Mouse (Mus musculus) thymus, postnatal 25 days (tissue): ENCODE results near the gene Cgrrf1.
"Not testable (repeated sequence)": the region's sequence is repeated elsewhere in the genome, so short reads cannot be mapped to it uniquely, and the experiment has no call there.

Experiments used
- DNase-seq: peaks from one replicate; pipeline ENCODE4 v3.0.0; 2022

The Cgrrf1 gene

GRCm38 (mm10) chr14:46831837-46832333 is at the start of gene Cgrrf1:
Cgrrf1 (plus strand) TSS chr14:46832125.
- peak; percentile 85 for DNase-seq

- no peak for DNase-seq
Measured at GRCm38 (mm10) chr14:46782187-46782828, 49.6 kb upstream of the Cgrrf1 start.

- DNase-seq = no peak
Measured at GRCm38 (mm10) chr14:46783327-46783926, 48.5 kb upstream of the Cgrrf1 start.

GRCm38 (mm10) chr14:46785247-46785646 is 46.7 kb upstream of the Cgrrf1 start:
- no peak for DNase-seq

- no peak for DNase-seq
Measured at GRCm38 (mm10) chr14:46787454-46787786, 44.5 kb upstream of the Cgrrf1 start.

- DNase-seq = peak; percentile 93
Measured at GRCm38 (mm10) chr14:46787787-46788504, 44.0 kb upstream of the Cgrrf1 start, which contains the start of gene Cnih1. Cnih1 (minus strand) TSS chr14:46788411.

GRCm38 (mm10) chr14:46788505-46788901 is 43.4 kb upstream of the Cgrrf1 start:
- peak; percentile 10 for DNase-seq

GRCm38 (mm10) chr14:46790303-46790702 is 41.6 kb upstream of the Cgrrf1 start:
- peak; percentile 47 for DNase-seq

- DNase-seq = no peak
Measured at GRCm38 (mm10) chr14:46790723-46791122, 41.2 kb upstream of the Cgrrf1 start.

- DNase-seq = no peak
Measured at GRCm38 (mm10) chr14:46794157-46794556, 37.8 kb upstream of the Cgrrf1 start.

GRCm38 (mm10) chr14:46800684-46801345 is 31.1 kb upstream of the Cgrrf1 start:
- no peak for DNase-seq

GRCm38 (mm10) chr14:46803259-46803658 is 28.7 kb upstream of the Cgrrf1 start:
- no peak for DNase-seq

GRCm38 (mm10) chr14:46803791-46804190 is 28.1 kb upstream of the Cgrrf1 start:
- no peak for DNase-seq

- no peak for DNase-seq
Measured at GRCm38 (mm10) chr14:46806186-46806585, 25.7 kb upstream of the Cgrrf1 start.

- no peak for DNase-seq
Measured at GRCm38 (mm10) chr14:46807927-46808326, 24.0 kb upstream of the Cgrrf1 start.

GRCm38 (mm10) chr14:46815640-46816039 is 16.3 kb upstream of the Cgrrf1 start:
- no peak for DNase-seq

GRCm38 (mm10) chr14:46816916-46817622 is 14.9 kb upstream of the Cgrrf1 start:
- DNase-seq = no peak

- DNase-seq = no peak
Measured at GRCm38 (mm10) chr14:46818743-46819142, 13.2 kb upstream of the Cgrrf1 start.

- not testable (repeated sequence) for DNase-seq
Measured at GRCm38 (mm10) chr14:46819961-46820360, 12.0 kb upstream of the Cgrrf1 start.

- DNase-seq = no peak
Measured at GRCm38 (mm10) chr14:46821271-46821872, 10.6 kb upstream of the Cgrrf1 start.

- DNase-seq = peak; percentile 95
Measured at GRCm38 (mm10) chr14:46821873-46822716, 9.8 kb upstream of the Cgrrf1 start, which contains the start of gene Gmfb. Gmfb (minus strand) TSS chr14:46822242.
